Mouse (Mus musculus): ENCODE results near the gene Bloc1s1. TPM values are rescaled to one million over a fixed set of nuclear protein-coding genes. Genes with fewer than 3 reads are reported as not detected.

Bloc1s1 gene
- polyA plus RNA-seq (2015; fragmentation: Nextera tagmentation; extraction: Ambion mirVana): 224 and 226 TPM in 2 replicates

- Histone ChIP-seq H3K9me3 (replicated peaks) (no peaks in the 10 kb centered on the region), H3K27ac (replicated peaks) (peak within 1 kb of the TSS; percentile 97), H3K4me1 (peaks cover 47% of the 10 kb centered on the region), H3K27me3 (0 out of 2 replicates have a peak, but pooled peaks cover 7% of the 10 kb centered on the region), H3K4me2 (replicated peaks) (peak within 1 kb of the TSS; percentile 77), H3K36me3 (no peaks in the 10 kb centered on the region), H3K4me3 (replicated peaks) (peak within 1 kb of the TSS; percentile 89), H3K9ac (peak within 1 kb of the TSS; percentile 72)
- no peak for ATAC-seq (ENCODE audit: insufficient number of reproducible peaks, low FRiP score, low TSS enrichment, low read depth)
- WGBS: 62% methylated on average over 9 of the region's 9 CpGs
These were observed at the start of gene Bloc1s1 for GRCm38 (mm10) chr10:128923935-128924334. Bloc1s1 (minus strand) TSS chr10:128924035.

DNA sequence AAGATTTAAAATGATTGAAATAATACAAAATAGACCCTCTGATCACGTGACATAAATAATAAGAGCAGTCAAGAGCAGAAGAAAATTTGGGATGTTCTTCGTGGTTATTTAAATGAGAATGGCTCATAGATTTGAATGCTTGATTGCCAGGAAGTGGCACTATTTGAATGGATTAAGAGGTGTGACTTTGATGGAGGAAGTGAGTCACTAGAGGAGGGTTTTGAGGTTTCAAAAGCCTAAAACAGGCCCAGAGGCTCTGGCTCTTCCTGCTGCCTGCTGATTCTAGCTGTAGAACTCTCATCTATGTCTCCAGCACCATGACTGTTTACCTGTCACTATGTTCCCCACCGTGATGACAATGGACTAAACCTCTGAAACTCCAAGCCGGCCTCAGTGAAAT is 49.0 kb upstream of the Bloc1s1 start:
- H3K27ac ChIP-seq (replicated peaks): no peak overlapping the region
- no peak overlapping the region for H3K4me3 ChIP-seq (replicated peaks)
- WGBS: 76% methylated on average over 4 of the region's 4 CpGs
- no peak for ATAC-seq (ENCODE audit: insufficient number of reproducible peaks, low FRiP score, low TSS enrichment, low read depth)
- no peak overlapping the region for H3K9ac ChIP-seq
- H3K4me2 ChIP-seq (replicated peaks): no peak overlapping the region
- H3K9me3 ChIP-seq (replicated peaks): no peaks in the 10 kb centered on the region
- H3K4me1 ChIP-seq: no peaks in the 10 kb centered on the region
- no peaks in the 10 kb centered on the region for H3K27me3 ChIP-seq
- no peaks in the 10 kb centered on the region for H3K36me3 ChIP-seq

DNA sequence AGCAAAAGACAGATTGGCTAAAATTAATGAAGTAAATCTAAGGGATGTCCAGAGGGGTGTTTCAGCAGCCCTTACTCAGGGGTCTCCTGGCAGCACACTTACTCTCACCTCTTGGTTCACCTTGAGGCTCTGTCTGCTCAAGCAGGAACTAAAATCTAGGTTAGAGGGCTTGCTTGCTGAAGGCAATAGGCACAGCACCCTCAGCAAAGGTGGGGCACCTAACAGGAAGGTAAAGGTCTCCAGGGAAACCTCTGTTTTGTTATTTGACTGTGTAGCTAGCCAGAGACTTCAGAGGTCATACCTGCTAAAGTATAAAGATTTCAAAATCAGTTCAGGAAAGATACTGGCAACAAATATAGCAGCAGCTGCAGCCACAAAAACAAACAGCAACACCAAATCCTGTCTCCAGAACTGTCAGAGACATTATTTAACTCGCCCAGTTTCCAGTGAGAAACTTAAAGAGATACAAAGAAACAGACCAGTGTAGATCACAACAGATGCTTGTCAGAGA is 47.0 kb upstream of the Bloc1s1 start:
- Histone ChIP-seq H3K4me1 (no peaks in the 10 kb centered on the region), H3K27ac (replicated peaks) (no peak overlapping the region), H3K27me3 (no peaks in the 10 kb centered on the region), H3K4me2 (replicated peaks) (no peak overlapping the region), H3K4me3 (replicated peaks) (no peak overlapping the region), H3K36me3 (no peaks in the 10 kb centered on the region), H3K9me3 (replicated peaks) (no peaks in the 10 kb centered on the region), H3K9ac (no peak overlapping the region)
- 50% methylated on average over 1 of the region's 1 CpGs for WGBS
- ATAC-seq (ENCODE audit: insufficient number of reproducible peaks, low FRiP score, low TSS enrichment, low read depth): no peak

DNA sequence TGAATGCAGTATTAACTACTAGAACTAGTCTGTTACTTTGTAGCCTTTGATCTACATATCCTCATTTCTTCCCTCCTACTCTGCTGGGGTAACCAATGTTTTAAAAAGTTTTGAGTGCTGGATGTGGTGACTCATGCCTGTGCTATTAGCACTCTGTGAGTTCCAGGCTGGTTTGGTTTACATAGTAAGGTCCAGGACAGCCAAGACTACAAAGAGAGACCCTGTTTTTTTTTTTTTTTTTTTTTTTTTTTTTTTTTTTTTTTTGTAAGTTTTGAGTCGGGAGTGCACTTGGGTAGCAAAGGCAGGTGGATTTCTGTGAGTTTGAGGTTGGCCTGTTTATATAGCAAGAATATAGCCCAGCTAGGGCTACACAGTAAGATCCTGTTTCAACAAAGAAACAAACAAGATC is 44.5 kb upstream of the Bloc1s1 start:
- no peaks in the 10 kb centered on the region for H3K4me1 ChIP-seq
- no peak overlapping the region for H3K27ac ChIP-seq (replicated peaks)
- H3K9ac ChIP-seq: no peak overlapping the region
- no peak overlapping the region for H3K4me3 ChIP-seq (replicated peaks)
- 20% methylated on average over 1 of the region's 1 CpGs for WGBS
- no peak overlapping the region for H3K4me2 ChIP-seq (replicated peaks)
- no peak for ATAC-seq (ENCODE audit: insufficient number of reproducible peaks, low FRiP score, low TSS enrichment, low read depth)
- no peaks in the 10 kb centered on the region for H3K27me3 ChIP-seq
- no peaks in the 10 kb centered on the region for H3K9me3 ChIP-seq (replicated peaks)
- no peaks in the 10 kb centered on the region for H3K36me3 ChIP-seq

DNA sequence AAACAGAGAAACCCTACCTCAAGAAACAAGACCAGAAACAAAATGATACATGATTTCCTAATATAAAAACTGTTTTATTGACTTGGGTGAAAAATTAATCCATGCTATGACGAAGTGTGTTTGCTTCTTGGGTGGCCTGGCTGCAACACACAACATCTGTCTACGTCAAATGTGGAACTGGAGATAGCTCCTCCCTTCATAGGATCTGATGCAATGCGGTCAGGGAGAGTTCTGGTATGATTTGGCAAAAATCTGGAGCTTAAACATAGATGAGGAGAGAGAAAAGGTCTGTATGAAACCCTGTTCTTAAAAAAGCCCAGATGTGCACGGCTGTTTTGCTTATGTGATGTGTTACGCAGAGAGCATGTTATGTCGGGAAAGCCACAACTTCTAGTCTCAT is 42.0 kb upstream of the Bloc1s1 start:
- no peaks in the 10 kb centered on the region for H3K36me3 ChIP-seq
- WGBS: 60% methylated on average over 6 of the region's 6 CpGs
- H3K4me1 ChIP-seq: no peaks in the 10 kb centered on the region
- no peak overlapping the region for H3K4me2 ChIP-seq (replicated peaks)
- ATAC-seq (ENCODE audit: insufficient number of reproducible peaks, low FRiP score, low TSS enrichment, low read depth): no peak
- H3K27ac ChIP-seq (replicated peaks): no peak overlapping the region
- no peak overlapping the region for H3K9ac ChIP-seq
- H3K9me3 ChIP-seq (replicated peaks): no peaks in the 10 kb centered on the region
- no peaks in the 10 kb centered on the region for H3K27me3 ChIP-seq
- no peak overlapping the region for H3K4me3 ChIP-seq (replicated peaks)

GRCm38 (mm10) chr10:128964961-128965360 is 41.1 kb upstream of the Bloc1s1 start:
- ATAC-seq (ENCODE audit: insufficient number of reproducible peaks, low FRiP score, low TSS enrichment, low read depth): no peak
- Histone ChIP-seq H3K27me3 (no peaks in the 10 kb centered on the region), H3K4me1 (no peaks in the 10 kb centered on the region), H3K27ac (replicated peaks) (no peak overlapping the region), H3K9me3 (replicated peaks) (no peaks in the 10 kb centered on the region), H3K36me3 (no peaks in the 10 kb centered on the region), H3K4me3 (replicated peaks) (no peak overlapping the region), H3K4me2 (replicated peaks) (no peak overlapping the region), H3K9ac (no peak overlapping the region)
- WGBS: 60% methylated on average over 2 of the region's 2 CpGs

- no peak for ATAC-seq (ENCODE audit: insufficient number of reproducible peaks, low FRiP score, low TSS enrichment, low read depth)
- Histone ChIP-seq H3K4me1 (no peaks in the 10 kb centered on the region), H3K27ac (replicated peaks) (no peak within 1 kb of the TSS), H3K4me3 (replicated peaks) (no peak within 1 kb of the TSS), H3K36me3 (no peaks in the 10 kb centered on the region), H3K27me3 (no peaks in the 10 kb centered on the region), H3K9ac (no peak within 1 kb of the TSS), H3K4me2 (replicated peaks) (no peak within 1 kb of the TSS), H3K9me3 (replicated peaks) (no peaks in the 10 kb centered on the region)
- 73% methylated on average over 12 of the region's 12 CpGs for WGBS
These were observed 37.1 kb upstream of the Bloc1s1 start, which contains the start of gene Mettl7b for GRCm38 (mm10) chr10:128960590-128961584. Mettl7b (minus strand) TSS chr10:128960988.

GRCm38 (mm10) chr10:128960142-128960541 is 36.3 kb upstream of the Bloc1s1 start:
- WGBS: 68% methylated on average over 4 of the region's 4 CpGs
- no peak for ATAC-seq (ENCODE audit: insufficient number of reproducible peaks, low FRiP score, low TSS enrichment, low read depth)
- no peak overlapping the region for H3K27ac ChIP-seq (replicated peaks)
- H3K4me2 ChIP-seq (replicated peaks): no peak overlapping the region
- H3K36me3 ChIP-seq: no peaks in the 10 kb centered on the region
- no peak overlapping the region for H3K4me3 ChIP-seq (replicated peaks)
- no peaks in the 10 kb centered on the region for H3K4me1 ChIP-seq
- no peak overlapping the region for H3K9ac ChIP-seq
- H3K27me3 ChIP-seq: no peaks in the 10 kb centered on the region
- H3K9me3 ChIP-seq (replicated peaks): no peaks in the 10 kb centered on the region

DNA sequence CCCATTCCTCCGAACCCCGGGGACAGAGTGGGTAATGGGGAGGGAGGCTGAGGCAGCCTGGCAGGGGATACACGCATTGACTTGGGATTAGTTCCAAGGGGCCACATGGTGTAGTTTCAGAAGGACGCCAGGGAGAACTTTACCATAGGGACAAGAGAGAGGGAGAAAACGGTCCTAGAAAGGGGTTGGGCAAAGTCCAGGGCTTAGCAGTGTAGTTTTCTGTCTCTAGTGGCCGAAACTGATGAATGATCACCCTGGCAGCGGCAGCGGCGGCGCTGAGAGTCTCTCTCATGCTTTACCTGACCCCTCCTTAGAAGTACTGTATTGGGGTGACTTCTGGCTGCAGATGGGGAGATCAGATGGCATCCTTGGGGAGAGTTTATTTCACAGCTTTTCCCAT is 34.5 kb upstream of the Bloc1s1 start:
- H3K27me3 ChIP-seq: no peaks in the 10 kb centered on the region
- no peak for ATAC-seq (ENCODE audit: insufficient number of reproducible peaks, low FRiP score, low TSS enrichment, low read depth)
- H3K36me3 ChIP-seq: no peaks in the 10 kb centered on the region
- WGBS: 77% methylated on average over 10 of the region's 10 CpGs
- no peak overlapping the region for H3K4me2 ChIP-seq (replicated peaks)
- no peak overlapping the region for H3K27ac ChIP-seq (replicated peaks)
- H3K4me3 ChIP-seq (replicated peaks): no peak overlapping the region
- H3K9me3 ChIP-seq (replicated peaks): no peaks in the 10 kb centered on the region
- H3K9ac ChIP-seq: no peak overlapping the region
- H3K4me1 ChIP-seq: no peaks in the 10 kb centered on the region

DNA sequence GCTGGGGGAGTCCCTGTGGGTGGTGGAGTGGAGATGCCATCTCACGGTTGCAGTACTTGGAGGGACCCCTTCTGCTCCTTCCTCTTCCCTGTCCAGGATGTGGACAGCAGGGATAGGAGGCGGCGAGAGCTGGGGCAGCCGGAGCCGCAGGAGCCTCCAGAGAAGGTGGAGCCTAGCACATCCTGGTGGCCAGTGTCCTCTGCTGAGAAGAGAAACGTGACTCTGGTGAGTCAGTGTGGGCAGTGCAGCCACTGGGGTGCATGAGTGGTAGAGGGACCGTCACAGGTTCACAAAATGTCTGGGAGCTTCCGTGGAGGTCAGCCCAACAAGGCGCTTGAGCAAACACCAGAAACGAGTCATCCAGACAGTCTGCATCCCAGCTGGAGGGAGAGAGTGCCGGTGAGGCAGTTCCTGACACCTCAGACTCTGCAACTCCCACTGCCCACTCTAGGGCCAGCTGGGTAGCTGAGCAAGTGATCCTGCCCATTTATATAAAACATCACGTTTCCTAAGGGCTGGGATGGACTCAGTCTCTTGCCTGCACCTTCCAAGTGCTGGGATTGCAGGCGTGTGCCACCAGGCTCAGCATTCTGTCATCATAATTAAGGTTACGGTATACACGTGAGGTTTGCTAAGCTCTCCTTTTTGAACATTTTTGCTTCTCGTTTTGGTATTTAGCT is 26.5 kb upstream of the Bloc1s1 start:
- no peak overlapping the region for H3K4me2 ChIP-seq (replicated peaks)
- H3K9me3 ChIP-seq (replicated peaks): no peaks in the 10 kb centered on the region
- H3K27me3 ChIP-seq: no peaks in the 10 kb centered on the region
- no peak overlapping the region for H3K27ac ChIP-seq (replicated peaks)
- H3K36me3 ChIP-seq: no peaks in the 10 kb centered on the region
- no peak for ATAC-seq (ENCODE audit: insufficient number of reproducible peaks, low FRiP score, low TSS enrichment, low read depth)
- H3K9ac ChIP-seq: no peak overlapping the region
- 62% methylated on average over 16 of the region's 16 CpGs for WGBS
- no peaks in the 10 kb centered on the region for H3K4me1 ChIP-seq
- no peak overlapping the region for H3K4me3 ChIP-seq (replicated peaks)

GRCm38 (mm10) chr10:128947496-128947895 is 23.7 kb upstream of the Bloc1s1 start:
- 86% methylated on average over 4 of the region's 4 CpGs for WGBS
- no peak for ATAC-seq (ENCODE audit: insufficient number of reproducible peaks, low FRiP score, low TSS enrichment, low read depth)
- H3K4me2 ChIP-seq (replicated peaks): no peak overlapping the region

More at GRCm38 (mm10) chr10:128947496-128947895, 23.7 kb upstream of the Bloc1s1 start:
- Histone ChIP-seq H3K27me3 (no peaks in the 10 kb centered on the region), H3K27ac (replicated peaks) (no peak overlapping the region), H3K36me3 (no peaks in the 10 kb centered on the region), H3K4me3 (replicated peaks) (no peak overlapping the region), H3K9ac (no peak overlapping the region), H3K4me1 (no peaks in the 10 kb centered on the region), H3K9me3 (replicated peaks) (no peaks in the 10 kb centered on the region)

All from embryonic facial prominence, embryonic 15.5 days (tissue).